25 mouse cellular contexts compared by ENCODE assay signal in genomic region chr9:37670261-37670660, GRCm38 (mm10). TPM values are rescaled to one million over a fixed set of nuclear protein-coding genes. Genes with fewer than 3 reads are reported as not detected.
DNase-seq lines count a peak whose midpoint lies in the region; ATAC-seq and TF ChIP-seq lines count a peak whose summit lies in the region.
"Had no signal": no experiment of that assay in that cellular context is flagged by ENCODE, and none has a peak within 500 bp of the region (broad histone marks: within the 10 kb centered on the region; RNA-seq: fewer than 3 reads in every experiment).

No protein-coding gene starts in this region.

- 90% methylated on average over 3 of the region's 3 CpGs for WGBS in embryonic facial prominence, embryonic 14.5 days
- 90% methylated on average over 3 of the region's 3 CpGs for WGBS in embryonic facial prominence, embryonic 15.5 days
- WGBS in liver, postnatal 0 days (ENCODE audit: insufficient replicate concordance): 75% methylated on average over 3 of the region's 3 CpGs

- ATAC-seq in embryonic facial prominence, embryonic 14.5 days (ENCODE audit: low read depth): no peak
- ATAC-seq in embryonic facial prominence, embryonic 15.5 days (ENCODE audit: insufficient number of reproducible peaks, low FRiP score, low TSS enrichment, low read depth): no peak
- ATAC-seq in liver, postnatal 0 days: no peak
- ATAC-seq: activated CD4-positive, CD25-positive, alpha-beta regulatory T cell, adult 4 months; forebrain, embryonic 14.5 days; forebrain, embryonic 16.5 days; Patski had no signal

- H3K27me3 ChIP-seq in embryonic facial prominence, embryonic 14.5 days (replicated peaks; ENCODE audit: control insufficient read depth, insufficient read depth, low read length): no peaks in the 10 kb centered on the region
- no peaks in the 10 kb centered on the region for H3K27me3 ChIP-seq in embryonic facial prominence, embryonic 15.5 days
- H3K27me3 ChIP-seq in liver, postnatal 0 days (ENCODE audit: insufficient read depth, low read length): no peaks in the 10 kb centered on the region
- H3K27me3 ChIP-seq: CH12.LX; forebrain, embryonic 12.5 days had no signal

- no peak for TF ChIP-seq CTCF in liver, postnatal 0 days (IDR thresholded peaks at IDR 0.05; ENCODE audit: low read depth)

- H3K9me3 ChIP-seq in embryonic facial prominence, embryonic 14.5 days (ENCODE audit: control insufficient read depth, low read length): no peaks in the 10 kb centered on the region
- H3K9me3 ChIP-seq in embryonic facial prominence, embryonic 15.5 days (replicated peaks): no peaks in the 10 kb centered on the region
- no peaks in the 10 kb centered on the region for H3K9me3 ChIP-seq in liver, postnatal 0 days (ENCODE audit: low read length)
- H3K9me3 ChIP-seq: forebrain, embryonic 12.5 days; G1E had no signal

- H3K4me3 ChIP-seq in embryonic facial prominence, embryonic 14.5 days (ENCODE audit: low read depth, low read length): no peak overlapping the region
- H3K4me3 ChIP-seq in embryonic facial prominence, embryonic 15.5 days (replicated peaks): no peak overlapping the region
- no peak overlapping the region for H3K4me3 ChIP-seq in liver, postnatal 0 days (ENCODE audit: low read depth, low read length)
- H3K4me3 ChIP-seq: forebrain, embryonic 10.5 days; forebrain, embryonic 12.5 days had no signal

- H3K36me3 ChIP-seq in embryonic facial prominence, embryonic 14.5 days (ENCODE audit: control insufficient read depth, insufficient read depth, low read length): no peaks in the 10 kb centered on the region
- no peaks in the 10 kb centered on the region for H3K36me3 ChIP-seq in embryonic facial prominence, embryonic 15.5 days
- no peaks in the 10 kb centered on the region for H3K36me3 ChIP-seq in liver, postnatal 0 days (replicated peaks; ENCODE audit: insufficient read depth, low read length)
- H3K36me3 ChIP-seq: forebrain, embryonic 10.5 days; forebrain, embryonic 12.5 days; G1E had no signal

- DNase-seq in embryonic facial prominence, embryonic 14.5 days (ENCODE audit: low spot score): no peak
- peak; percentile 97 for DNase-seq in gonadal fat pad, adult 2 months (ENCODE audit: low read depth)
- no peak for DNase-seq in retina, postnatal 1 day
- DNase-seq in liver, postnatal 0 days: no peak
- DNase-seq: adrenal gland, adult 8-10 months; adrenal gland, postnatal 14 days; adrenal gland, postnatal 36 days; cerebellum, adult 11-12 months; cerebellum, adult 2 months; cerebellum, adult 9-10 months; cerebellum, postnatal 10 days; cerebellum, postnatal 25 days had no signal

- peak overlapping the region; percentile 75 for H3K27ac ChIP-seq in embryonic facial prominence, embryonic 14.5 days (replicated peaks; ENCODE audit: low read depth, low read length)
- peak overlapping the region; percentile 58 for H3K27ac ChIP-seq in embryonic facial prominence, embryonic 15.5 days (replicated peaks)
- no peak overlapping the region for H3K27ac ChIP-seq in liver, postnatal 0 days (ENCODE audit: low read depth)
- H3K27ac ChIP-seq: forebrain, embryonic 10.5 days; forebrain, embryonic 12.5 days had no signal

- no peak overlapping the region for H3K9ac ChIP-seq in embryonic facial prominence, embryonic 14.5 days (ENCODE audit: low read depth, low read length)
- H3K9ac ChIP-seq in embryonic facial prominence, embryonic 15.5 days: no peak overlapping the region
- H3K9ac ChIP-seq in liver, postnatal 0 days (replicated peaks): no peak overlapping the region
- H3K9ac ChIP-seq: forebrain, embryonic 12.5 days had no signal

- TF ChIP-seq EP300 in liver, postnatal 0 days (IDR thresholded peaks at IDR 0.05; ENCODE audit: low read depth): no peak

- H3K4me2 ChIP-seq in embryonic facial prominence, embryonic 14.5 days (ENCODE audit: low read depth, low read length): no peak overlapping the region
- no peak overlapping the region for H3K4me2 ChIP-seq in embryonic facial prominence, embryonic 15.5 days (replicated peaks)
- H3K4me2 ChIP-seq in liver, postnatal 0 days (ENCODE audit: low read depth, low read length): no peak overlapping the region
- H3K4me2 ChIP-seq: forebrain, embryonic 12.5 days had no signal

- H3K4me1 ChIP-seq in embryonic facial prominence, embryonic 14.5 days (ENCODE audit: control insufficient read depth, insufficient read depth, low read length): peaks cover 8% of the 10 kb centered on the region; the same call in 1 of the 2 replicates
- H3K4me1 ChIP-seq in embryonic facial prominence, embryonic 15.5 days: peaks cover 9% of the 10 kb centered on the region
- no peaks in the 10 kb centered on the region for H3K4me1 ChIP-seq in liver, postnatal 0 days (ENCODE audit: insufficient read depth)
- H3K4me1 ChIP-seq: forebrain, embryonic 10.5 days; forebrain, embryonic 12.5 days had no signal

RNA-seq across cellular contexts. Expression of gene Panx3, which starts 1.2 kb away (rescaled TPM):
- 39.9 and 57.4 TPM in 2 replicates for polyA plus RNA-seq in embryonic facial prominence, embryonic 14.5 days (2014; fragmentation: Nextera tagmentation; extraction: Ambion mirVana)
- polyA plus RNA-seq in embryonic facial prominence, embryonic 15.5 days (2015; fragmentation: Nextera tagmentation; extraction: Ambion mirVana): 38.1 TPM in 2 replicates
- polyA plus RNA-seq in gonadal fat pad, adult 2 months (2012; rRNA removed): not detected in 2 replicates
- not detected in 2 replicates for polyA plus RNA-seq in liver, postnatal 0 days (2015; fragmentation: Nextera tagmentation; extraction: Ambion mirVana)
- polyA plus RNA-seq: activated CD4-positive, CD25-positive, alpha-beta regulatory T cell, adult 4 months; C2C12; cerebellum, adult 2 months; cortical plate, adult 2 months; forebrain, embryonic 10.5 days; forebrain, embryonic 14.5 days; forebrain, embryonic 16.5 days; frontal cortex, adult 2 months; G1E; Patski had no signal

RNA-seq across cellular contexts. Expression of gene Tbrg1, which starts 13.1 kb away (rescaled TPM):
- 197 and 214 TPM in 2 replicates for polyA plus RNA-seq in embryonic facial prominence, embryonic 14.5 days (2014; fragmentation: Nextera tagmentation; extraction: Ambion mirVana)
- polyA plus RNA-seq in embryonic facial prominence, embryonic 15.5 days (2015; fragmentation: Nextera tagmentation; extraction: Ambion mirVana): 179 and 192 TPM in 2 replicates
- 64.0 and 70.4 TPM in 2 replicates for polyA plus RNA-seq in gonadal fat pad, adult 2 months (2012; rRNA removed)
- 59.7 and 60.5 TPM in 2 replicates for polyA plus RNA-seq in liver, postnatal 0 days (2015; fragmentation: Nextera tagmentation; extraction: Ambion mirVana)

RNA-seq across cellular contexts. Expression of gene Olfr160, which starts 45.8 kb away (rescaled TPM):
- not detected in 2 replicates for polyA plus RNA-seq in embryonic facial prominence, embryonic 14.5 days (2014; fragmentation: Nextera tagmentation; extraction: Ambion mirVana)
- polyA plus RNA-seq in embryonic facial prominence, embryonic 15.5 days (2015; fragmentation: Nextera tagmentation; extraction: Ambion mirVana): 0.09 and 0.16 TPM in 2 replicates
- not detected in 2 replicates for polyA plus RNA-seq in gonadal fat pad, adult 2 months (2012; rRNA removed)
- polyA plus RNA-seq in liver, postnatal 0 days (2015; fragmentation: Nextera tagmentation; extraction: Ambion mirVana): not detected in 2 replicates
- polyA plus RNA-seq: C2C12; cerebellum, adult 2 months; cortical plate, adult 2 months; embryonic facial prominence, embryonic 11.5 days; forebrain, embryonic 10.5 days; forebrain, embryonic 12.5 days; forebrain, embryonic 14.5 days; forebrain, embryonic 16.5 days; G1E; Patski had no signal

RNA-seq across cellular contexts. Expression of gene Spa17, which starts 56.7 kb away (rescaled TPM):
- polyA plus RNA-seq in embryonic facial prominence, embryonic 14.5 days (2014; fragmentation: Nextera tagmentation; extraction: Ambion mirVana): 6.9 and 10.2 TPM in 2 replicates
- polyA plus RNA-seq in embryonic facial prominence, embryonic 15.5 days (2015; fragmentation: Nextera tagmentation; extraction: Ambion mirVana): 11.6 and 18.1 TPM in 2 replicates
- 3.4 and 4.9 TPM in 2 replicates for polyA plus RNA-seq in gonadal fat pad, adult 2 months (2012; rRNA removed)
- 2.2 and 2.5 TPM in 2 replicates for polyA plus RNA-seq in liver, postnatal 0 days (2015; fragmentation: Nextera tagmentation; extraction: Ambion mirVana)

Comparison
In these comparisons a context has a peak if more than half of its experiments do, and no peak if none do; other contexts are left out.
1. RNA of gene Panx3, which starts 1.2 kb away (polyA plus RNA-seq): 39.9 to 57.4 TPM in embryonic facial prominence, embryonic 14.5 days and 38.1 TPM in embryonic facial prominence, embryonic 15.5 days; not detected in gonadal fat pad, adult 2 months and not detected in liver, postnatal 0 days; every median in the first group is over 10 times any median in the second.